Mouse (Mus musculus) CD4-positive, CD25-positive, alpha-beta regulatory T cell, adult 4 months (primary cell): ENCODE measurements around the gene Ormdl2. TPM values are rescaled to one million over a fixed set of nuclear protein-coding genes. Genes with fewer than 3 reads are reported as not detected.

Experiments
- ATAC-seq: one replicate; pipeline ENCODE4 v1.8.0; 2017
- polyA plus RNA-seq, 2 experiments: library from polyadenylated mRNA; unstranded; fragments of 100-300 nt; shearing (Covaris generic); gene quantifications; one replicate each; pipeline ENCODE4 v1.2.1; 2017

Ormdl2 gene
- polyA plus RNA-seq, 2 experiments from 2014 or later, result 66.1 to 66.4 TPM

DNA sequence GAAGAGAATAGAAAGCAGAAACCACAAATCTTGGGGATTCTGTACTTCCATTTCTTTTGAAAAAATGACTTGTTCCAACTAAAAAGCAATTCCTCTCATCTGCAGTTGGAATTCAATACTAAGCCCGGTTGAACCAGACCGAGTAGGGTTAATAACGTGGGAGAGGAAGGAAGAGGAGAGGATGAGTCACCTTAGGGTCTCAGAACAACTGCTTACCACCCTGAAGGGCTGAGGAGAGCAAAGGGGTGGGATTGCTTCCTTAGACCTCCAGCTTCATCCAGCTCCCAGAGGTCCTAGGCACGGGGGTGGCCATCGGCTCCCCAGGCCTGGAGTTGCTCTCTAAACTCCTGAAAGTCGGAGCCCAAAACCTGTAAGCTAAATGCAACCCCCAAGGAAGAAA lies 18.1 kb downstream of the Ormdl2 start:
- no peak for ATAC-seq

DNA sequence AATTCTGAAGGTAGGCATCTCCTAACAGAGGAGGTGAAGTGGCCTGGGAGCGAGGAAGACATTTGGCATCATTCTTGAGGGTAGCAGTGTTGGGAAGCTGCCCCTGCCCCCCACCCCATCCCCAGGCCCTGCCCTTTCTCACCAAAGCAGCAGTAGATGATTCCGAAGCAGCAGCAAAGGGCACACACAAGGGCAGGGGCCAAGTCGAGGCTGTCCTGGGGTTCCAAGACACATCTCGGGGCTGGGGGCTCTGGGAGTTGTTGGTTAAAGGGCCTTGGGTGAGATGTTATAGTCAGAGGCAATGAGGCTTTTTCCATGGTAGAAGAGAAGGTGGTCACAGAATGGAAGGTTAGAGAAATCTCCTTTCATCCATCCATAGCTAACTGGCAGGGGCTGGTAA lies 18.5 kb downstream of the Ormdl2 start:
- no peak for ATAC-seq

DNA sequence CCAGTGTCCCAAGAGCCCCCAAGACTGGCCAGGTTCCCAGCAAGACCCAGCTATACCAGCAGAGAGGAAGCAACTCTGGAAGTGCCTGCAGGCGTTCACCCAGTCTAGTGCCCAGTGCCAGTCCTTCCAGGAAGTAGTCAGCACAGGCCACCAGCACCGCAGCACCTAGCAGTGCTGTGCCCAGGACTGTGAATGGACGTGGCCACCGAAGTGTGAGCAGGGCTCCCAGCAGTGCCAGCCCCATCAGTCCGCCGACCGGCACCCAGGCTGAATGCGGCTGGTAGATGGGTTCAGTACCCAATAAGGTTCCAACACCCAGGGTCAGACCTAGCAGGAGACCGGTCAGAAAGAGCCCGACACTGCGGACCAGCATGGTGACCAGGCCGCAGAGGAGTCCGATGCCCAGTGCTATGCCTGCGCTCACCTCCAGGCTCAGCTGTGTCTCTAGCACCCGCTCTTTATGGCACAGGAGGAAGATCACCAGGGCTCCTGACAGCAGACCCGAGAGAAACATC lies 19.4 kb downstream of the Ormdl2 start:
- no peak for ATAC-seq

- no peak for ATAC-seq
Observed at GRCm38 (mm10) chr10:128798676-128799075, 22.8 kb downstream of the Ormdl2 start.

DNA sequence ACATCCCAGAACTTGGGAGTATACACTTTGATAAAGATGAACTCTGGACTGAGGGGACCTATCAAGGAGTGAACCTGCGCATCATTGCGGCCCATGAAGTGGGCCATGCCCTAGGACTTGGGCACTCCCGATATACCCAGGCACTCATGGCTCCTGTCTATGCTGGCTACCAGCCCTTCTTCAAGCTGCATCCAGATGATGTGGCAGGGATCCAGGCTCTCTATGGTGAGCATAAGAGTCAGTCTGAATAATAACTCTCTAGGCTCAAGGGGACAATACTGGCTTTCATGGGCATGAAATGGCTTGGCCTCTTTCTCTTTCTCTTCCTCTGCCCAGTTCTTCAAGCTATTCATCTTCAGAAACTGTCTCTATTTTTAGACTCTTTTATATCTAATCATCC lies 25.9 kb downstream of the Ormdl2 start:
- no peak for ATAC-seq

DNA sequence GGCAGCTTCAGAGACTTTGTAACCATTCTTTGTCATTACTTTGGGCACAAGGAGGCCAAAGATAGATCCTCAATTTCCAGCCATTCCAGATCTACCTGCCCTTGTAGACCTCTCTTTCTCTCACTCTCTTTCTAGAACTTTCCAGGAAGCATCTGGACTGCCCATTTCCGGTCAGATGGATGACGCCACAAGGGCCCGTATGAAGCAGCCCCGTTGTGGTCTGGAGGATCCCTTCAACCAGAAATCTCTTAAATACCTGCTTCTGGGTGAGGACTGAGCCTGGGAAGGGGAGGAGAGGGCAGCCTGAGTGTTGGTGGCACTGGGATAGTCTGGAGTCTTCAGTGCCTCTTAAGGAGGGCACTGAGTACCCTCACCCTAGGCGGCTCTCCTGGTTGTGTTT lies 27.1 kb downstream of the Ormdl2 start:
- ATAC-seq, result no peak

DNA sequence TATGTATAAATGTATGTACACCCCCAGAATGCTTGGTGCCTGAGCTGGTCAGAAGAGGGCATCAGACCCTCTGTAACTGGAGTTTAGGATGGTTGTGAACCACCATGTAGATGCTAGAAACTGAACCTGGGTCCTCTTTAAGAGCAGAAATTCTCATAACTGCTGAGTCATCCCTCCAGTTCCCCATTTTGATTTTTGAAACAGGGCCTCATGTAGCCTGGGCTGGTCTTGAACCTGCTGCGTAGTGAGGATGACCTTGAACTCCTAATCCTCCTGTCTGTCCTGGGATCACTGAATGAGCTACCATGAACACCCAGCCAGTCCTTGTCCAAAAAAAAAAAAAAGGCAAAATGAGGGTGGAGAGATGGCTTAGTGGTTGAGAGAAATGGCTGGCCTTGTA lies 28.2 kb downstream of the Ormdl2 start:
- no peak for ATAC-seq

GRCm38 (mm10) chr10:128792041-128792440 lies 29.4 kb downstream of the Ormdl2 start:
- no peak for ATAC-seq

GRCm38 (mm10) chr10:128790398-128791124 lies 30.9 kb downstream of the Ormdl2 start, which contains the start of gene Mmp19:
Gene Mmp19 (plus strand): TSS chr10:128790910.
- no peak for ATAC-seq

DNA sequence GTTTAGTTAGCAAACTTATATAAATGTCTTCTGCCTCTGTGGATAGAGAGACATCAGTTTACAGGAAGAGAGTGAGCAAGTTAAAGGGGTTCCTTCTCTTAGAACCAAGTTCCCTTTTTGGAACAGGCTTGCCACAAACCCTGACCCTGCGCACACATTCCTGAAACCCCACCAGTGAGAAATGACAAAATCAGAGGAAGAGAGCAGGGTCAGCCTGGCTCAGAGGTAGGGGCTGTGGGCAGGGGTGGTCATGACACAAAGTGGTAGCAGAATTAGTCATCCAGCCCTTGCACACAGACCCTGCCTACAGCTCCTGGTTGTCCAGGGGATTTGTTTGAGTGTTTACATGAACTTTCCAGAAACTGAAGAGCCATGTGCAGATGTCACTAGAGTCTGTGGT lies 41.2 kb downstream of the Ormdl2 start:
- no peak for ATAC-seq

DNA sequence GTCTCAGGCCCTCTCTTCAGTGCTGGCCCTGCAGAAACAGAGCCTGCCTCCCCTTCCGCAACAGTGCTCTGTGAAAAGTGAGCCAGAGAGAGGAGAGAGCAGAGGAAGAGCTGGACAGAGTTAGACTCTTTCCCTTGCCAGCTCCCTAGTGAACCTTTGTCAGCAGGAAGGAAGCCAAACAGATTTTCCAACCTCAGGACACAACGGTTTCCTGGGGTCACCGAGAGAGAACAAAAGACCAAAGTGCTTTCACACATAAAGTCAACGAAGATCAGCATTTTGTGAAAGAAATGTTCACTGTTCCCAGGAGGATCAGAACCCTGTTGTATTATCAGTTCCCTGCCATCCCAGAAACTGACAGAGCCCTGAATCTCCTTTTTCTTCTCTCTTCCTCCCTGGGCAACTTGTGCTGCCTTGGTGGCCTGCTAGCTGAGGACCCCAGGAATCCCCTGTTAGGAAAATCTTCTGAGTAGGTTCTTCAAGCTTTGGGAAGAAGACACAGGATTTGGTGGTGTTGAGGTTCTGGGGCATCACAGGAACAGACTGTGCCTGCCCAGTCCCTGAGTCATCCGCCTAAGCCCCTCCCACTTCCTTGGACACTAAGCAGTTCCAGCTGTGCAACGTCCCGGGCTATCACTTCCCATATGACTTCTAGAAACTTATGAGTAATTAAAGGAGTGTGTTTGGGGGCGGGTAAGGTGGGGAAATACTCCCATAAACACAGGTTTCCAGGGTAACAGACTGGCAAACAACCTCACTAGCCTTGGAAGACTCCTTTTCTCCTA lies 42.2 kb downstream of the Ormdl2 start:
- no peak for ATAC-seq

DNA sequence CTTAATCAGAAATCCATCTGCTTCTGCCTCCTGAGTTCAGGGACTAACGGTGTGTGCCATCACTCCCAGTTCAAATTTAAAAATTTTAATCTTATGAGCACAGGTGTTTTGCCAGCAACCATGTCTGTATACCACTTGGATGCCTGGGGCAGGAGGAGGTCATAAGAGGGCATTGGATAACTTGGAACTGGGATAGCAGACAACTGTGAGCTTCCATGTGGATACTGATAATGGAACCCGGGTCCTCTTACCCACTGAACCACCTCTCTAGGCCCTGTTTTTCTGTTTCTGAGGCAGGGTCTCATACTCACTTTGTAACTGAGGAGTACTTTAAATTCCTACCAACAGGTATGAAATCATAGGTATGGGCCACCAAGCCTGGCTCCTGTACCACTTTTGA lies 43.0 kb downstream of the Ormdl2 start:
- no peak for ATAC-seq

- ATAC-seq, result no peak
Observed at GRCm38 (mm10) chr10:128773685-128774084, 47.8 kb downstream of the Ormdl2 start.

DNA sequence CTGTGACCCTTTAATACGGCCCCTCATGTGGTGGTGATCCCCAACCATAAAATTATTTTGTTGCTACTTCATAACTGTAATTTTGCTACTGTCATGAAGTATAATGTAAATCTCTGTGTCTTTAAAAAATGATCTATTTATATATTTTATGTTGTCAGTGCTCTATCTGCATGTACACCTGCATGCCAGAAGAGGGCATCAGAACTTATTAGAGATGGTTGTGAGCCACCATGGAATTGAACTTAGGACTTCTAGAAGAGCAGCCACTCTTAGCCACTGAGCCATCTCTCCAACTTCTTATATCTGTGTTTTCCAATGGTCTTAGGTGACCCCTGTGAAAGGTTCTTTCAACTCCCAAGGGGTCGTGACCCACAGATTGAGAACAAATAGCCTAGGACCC lies 48.5 kb downstream of the Ormdl2 start:
- no peak for ATAC-seq

Other genes starting within 250 kb of the Ormdl2 start
- 1 to 10 TPM; 6.6 to 9.3 TPM for gene Erbb3, start 232.0 kb downstream of the Ormdl2 start, polyA plus RNA-seq
- 1,000 to 10,000 TPM; 1,420 to 1,755 TPM for gene Rps26, start 194.9 kb downstream of the Ormdl2 start, polyA plus RNA-seq
- gene Ikzf4, start 175.7 kb downstream of the Ormdl2 start, polyA plus RNA-seq, result 100 to 1,000 TPM; 102 to 158 TPM
- 10 to 100 TPM; 25.7 to 44.3 TPM for gene Suox, start 147.6 kb downstream of the Ormdl2 start, polyA plus RNA-seq
- gene Rab5b, start 125.4 kb downstream of the Ormdl2 start, polyA plus RNA-seq, result 100 to 1,000 TPM in 1 of 2 experiments, 10 to 100 TPM in 1; 69.1 to 111 TPM
- gene Pmel, start 117.5 kb downstream of the Ormdl2 start, polyA plus RNA-seq, result 1 to 10 TPM; 4.8 TPM
- 10 to 100 TPM; 19.7 to 23.2 TPM for gene Cdk2, start 116.6 kb downstream of the Ormdl2 start, polyA plus RNA-seq
- 100 to 1,000 TPM; 322 to 370 TPM for gene Dgka, start 76.8 kb downstream of the Ormdl2 start, polyA plus RNA-seq
- gene Pym1, start 73.8 kb downstream of the Ormdl2 start, polyA plus RNA-seq, result 10 to 100 TPM; 58.0 to 86.6 TPM
- under 1 TPM in 1 of 2 experiments, not detected in 1; 0.27 TPM for gene Mmp19, start 30.7 kb downstream of the Ormdl2 start, polyA plus RNA-seq
- gene Dnajc14, start 17.6 kb downstream of the Ormdl2 start, polyA plus RNA-seq, result 100 to 1,000 TPM in 1 of 2 experiments, 10 to 100 TPM in 1; 73.0 to 125 TPM
- gene Tmem198b, start 17.3 kb downstream of the Ormdl2 start, polyA plus RNA-seq, result 1 to 10 TPM; 2.9 to 9.2 TPM
- 100 to 1,000 TPM; 199 to 211 TPM for gene Sarnp, start 4.3 kb downstream of the Ormdl2 start, polyA plus RNA-seq
- gene Gdf11, start 70.1 kb upstream of the Ormdl2 start, polyA plus RNA-seq, result 1 to 10 TPM; 7.9 to 8.1 TPM
- under 1 TPM; 0.51 to 0.65 TPM for gene Cd63, start 79.3 kb upstream of the Ormdl2 start, polyA plus RNA-seq
- 10 to 100 TPM; 12.4 to 23.7 TPM for gene Rdh5, start 101.2 kb upstream of the Ormdl2 start, polyA plus RNA-seq
- 100 to 1,000 TPM; 227 to 233 TPM for gene Bloc1s1, start 102.4 kb upstream of the Ormdl2 start, polyA plus RNA-seq
- 1 to 10 TPM; 2.9 to 3.1 TPM for gene Itga7, start 112.2 kb upstream of the Ormdl2 start, polyA plus RNA-seq
- not detected for gene Mettl7b, start 139.3 kb upstream of the Ormdl2 start, polyA plus RNA-seq
- not detected for gene Olfr9, start 167.8 kb upstream of the Ormdl2 start, polyA plus RNA-seq
- not detected for gene Olfr763, start 189.1 kb upstream of the Ormdl2 start, polyA plus RNA-seq
- not detected for gene Olfr764-ps1, start 218.3 kb upstream of the Ormdl2 start, polyA plus RNA-seq
- gene Olfr765, start 228.4 kb upstream of the Ormdl2 start, polyA plus RNA-seq, result not detected
- gene Olfr766-ps1, start 247.3 kb upstream of the Ormdl2 start, polyA plus RNA-seq, result under 1 TPM in 1 of 2 experiments, not detected in 1; 0.11 TPM